Mouse (Mus musculus) ES-E14 (cell line): Measurements from ENCODE around the gene Zbtb20. TPM values are rescaled to one million over a fixed set of nuclear protein-coding genes. Genes with fewer than 3 reads are reported as not detected.

Source experiments
- DNase-seq: peaks from one replicate; pipeline ENCODE4 v3.0.0-alpha.2; 2013; ENCODE audit warnings: low read depth, low spot score
- H3K27ac ChIP-seq: 2 replicates; pipeline ENCODE4 v1.5.1; 2012; ENCODE audit warnings: low read depth, mild to moderate bottlenecking, low read length, moderate library complexity, mixed read lengths; ENCODE audit not compliant: poor library complexity, insufficient read depth, severe bottlenecking
- H3K36me3 ChIP-seq: 2 replicates; pipeline ENCODE4 v1.6.1; 2012; ENCODE audit warnings: mild to moderate bottlenecking, low read length, moderate library complexity, mixed read lengths; ENCODE audit not compliant: control insufficient read depth, poor library complexity, insufficient read depth, severe bottlenecking
- H3K4me1 ChIP-seq, 2 experiments: fragments of 150-350 bp in 1 of 2; sonication (generic) in 1 of 2; 2 replicates each; pipeline ENCODE4 v1.6.1; 2012; ENCODE audit warnings: low read length in 2 of 2, mild to moderate bottlenecking in 1 of 2, mixed read lengths in 1 of 2; ENCODE audit not compliant: control insufficient read depth in 2 of 2, insufficient read depth in 2 of 2, poor library complexity in 1 of 2
- H3K4me3 ChIP-seq, 2 experiments: fragments of 150-350 bp in 1 of 2; sonication (generic) in 1 of 2; 2 replicates each; pipeline ENCODE4 v1.5.1; 2012; ENCODE audit warnings: low read length in 2 of 2, low read depth in 1 of 2, mild to moderate bottlenecking in 1 of 2, mixed read lengths in 1 of 2; ENCODE audit not compliant: insufficient read depth in 1 of 2, poor library complexity in 1 of 2, severe bottlenecking in 1 of 2
- H3K9ac ChIP-seq: 2 replicates; pipeline ENCODE4 v1.6.1; 2012; ENCODE audit warnings: low read depth, mild to moderate bottlenecking, low read length, mixed read lengths; ENCODE audit not compliant: poor library complexity, insufficient read depth, severe bottlenecking
- H3K9me3 ChIP-seq: fragments of 150-350 bp; sonication (generic); 2 replicates; pipeline ENCODE4 v1.6.1; 2012; ENCODE audit warnings: low read depth, mild to moderate bottlenecking, low read length; ENCODE audit not compliant: control insufficient read depth, insufficient read depth
- CHD2 ChIP-seq: IDR thresholded peaks from 2 replicates; pipeline ENCODE4 v1.6.1; 2014; ENCODE audit warnings: mild to moderate bottlenecking, low read depth, low read length, inconsistent platforms
- HCFC1 ChIP-seq: IDR thresholded peaks from 2 replicates; pipeline ENCODE4 v1.6.1; 2012; ENCODE audit warnings: low read length, inconsistent platforms, borderline replicate concordance; ENCODE audit not compliant: insufficient read depth
- MAFK ChIP-seq: IDR thresholded peaks from 2 replicates; pipeline ENCODE4 v1.6.1; 2014; ENCODE audit warnings: mild to moderate bottlenecking, low read depth, low read length, inconsistent platforms; ENCODE audit not compliant: insufficient read depth
- ZC3H11A ChIP-seq: IDR thresholded peaks from 2 replicates; pipeline ENCODE4 v1.6.1; 2012; ENCODE audit warnings: low read depth, mild to moderate bottlenecking, inconsistent platforms, low read length, borderline replicate concordance
- ZNF384 ChIP-seq: IDR thresholded peaks from 2 replicates; pipeline ENCODE4 v1.6.1; 2012; ENCODE audit warnings: low read depth, low read length, inconsistent platforms
- in situ Hi-C, 2 experiments: fragments of 600-800 bp; cut with MboI; formaldehyde crosslinking; loops; one replicate each; pipeline ENCODE4 v1.15.1; 2025; ENCODE audit warnings: low sequenced_read_pairs in 2 of 2, inconsistent platforms in 1 of 2; ENCODE audit not compliant: unreplicated experiment in 2 of 2
- total RNA-seq: library from RNA; depleted of rRNA; stranded (reverse); fragments of 300-350 nt; gene quantifications from 2 replicates; pipeline ENCODE4 v1.2.3, GENCODE M21; 2012

The Zbtb20 gene
- total RNA-seq, 1 experiment: 4.0 TPM

- DNase-seq: no peak
- in situ Hi-C loops: no loop called here
- 0 out of 4 replicates have a peak, but pooled peaks cover 0 to 3% of the 10 kb centered on the region in 2 experiments for H3K4me1 ChIP-seq
- no peaks in the 10 kb centered on the region for H3K9me3 ChIP-seq
- no peak for TF ChIP-seq ZC3H11A
- no peak overlapping the region for H3K4me3 ChIP-seq
- no peaks in the 10 kb centered on the region for H3K36me3 ChIP-seq
- H3K9ac ChIP-seq: no peak overlapping the region
- H3K27ac ChIP-seq: no peak overlapping the region
Measured at GRCm38 (mm10) chr16:43522482-43522881, 646.8 kb downstream of the Zbtb20 start.

GRCm38 (mm10) chr16:43524179-43524578, 648.5 kb downstream of the Zbtb20 start:
- 0 out of 4 replicates have a peak, but pooled peaks cover 0 to 3% of the 10 kb centered on the region in 2 experiments for H3K4me1 ChIP-seq
- TF ChIP-seq ZC3H11A: no peak
- no peak for TF ChIP-seq ZNF384
- TF ChIP-seq MAFK: no peak
- no peak for TF ChIP-seq CHD2
- no peak for TF ChIP-seq HCFC1
- in situ Hi-C loops: no loop called here

GRCm38 (mm10) chr16:43525624-43526023, 649.9 kb downstream of the Zbtb20 start:
- Histone ChIP-seq H3K27ac (no peak overlapping the region), H3K36me3 (no peaks in the 10 kb centered on the region), H3K9me3 (no peaks in the 10 kb centered on the region), H3K4me3 (no peak overlapping the region), H3K9ac (no peak overlapping the region), H3K4me1 (0 out of 4 replicates have a peak, but pooled peaks cover 0 to 3% of the 10 kb centered on the region in 2 experiments)
- in situ Hi-C loops: no loop called here
- TF ChIP-seq MAFK: no peak
- no peak for TF ChIP-seq ZC3H11A
- no peak for TF ChIP-seq ZNF384
- no peak for TF ChIP-seq CHD2
- no peak for TF ChIP-seq HCFC1
- no peak for DNase-seq

More at GRCm38 (mm10) chr16:43524179-43524578, 648.5 kb downstream of the Zbtb20 start:
- Histone ChIP-seq H3K4me3 (no peak overlapping the region), H3K27ac (no peak overlapping the region), H3K9ac (no peak overlapping the region), H3K9me3 (no peaks in the 10 kb centered on the region), H3K36me3 (no peaks in the 10 kb centered on the region)
- DNase-seq: no peak

- no peak overlapping the region for H3K4me3 ChIP-seq
Measured at GRCm38 (mm10) chr16:43528300-43528699, 652.6 kb downstream of the Zbtb20 start.

GRCm38 (mm10) chr16:43531328-43531727, 655.6 kb downstream of the Zbtb20 start:
- no peaks in the 10 kb centered on the region for H3K36me3 ChIP-seq
- H3K4me3 ChIP-seq: no peak overlapping the region
- H3K4me1 ChIP-seq: no peaks in the 10 kb centered on the region
- in situ Hi-C loops: no loop called here
- no peak for TF ChIP-seq MAFK
- no peak for TF ChIP-seq CHD2
- TF ChIP-seq ZNF384: no peak
- no peak for TF ChIP-seq HCFC1
- TF ChIP-seq ZC3H11A: no peak
- H3K9ac ChIP-seq: no peak overlapping the region
- H3K27ac ChIP-seq: no peak overlapping the region
- DNase-seq: no peak
- no peaks in the 10 kb centered on the region for H3K9me3 ChIP-seq

More at GRCm38 (mm10) chr16:43528300-43528699, 652.6 kb downstream of the Zbtb20 start:
- Histone ChIP-seq H3K4me1 (0 out of 4 replicates have a peak, but pooled peaks cover 0 to 3% of the 10 kb centered on the region in 2 experiments), H3K27ac (no peak overlapping the region), H3K9me3 (no peaks in the 10 kb centered on the region), H3K36me3 (no peaks in the 10 kb centered on the region), H3K9ac (no peak overlapping the region)
- TF ChIP-seq ZNF384: no peak
- no peak for TF ChIP-seq ZC3H11A
- TF ChIP-seq HCFC1: no peak
- DNase-seq: no peak
- in situ Hi-C loops: no loop called here
